Mouse (Mus musculus) CH12.LX (cell line): Measurements from ENCODE around the gene Pim2. TPM values are rescaled to one million over a fixed set of nuclear protein-coding genes. Genes with fewer than 3 reads are reported as not detected.

ENCODE experiments used
- DNase-seq: peaks from one replicate; pipeline ENCODE4 v3.0.0-alpha.2; 2013; ENCODE audit errors: extremely low read depth
- H3K27ac ChIP-seq: 2 replicates; pipeline ENCODE4 v1.5.1; 2012; ENCODE audit warnings: low read depth, mild to moderate bottlenecking, control low read depth, moderate library complexity; ENCODE audit not compliant: insufficient read depth
- H3K27me3 ChIP-seq: replicated peaks from 2 replicates; pipeline ENCODE3; 2012; ENCODE audit warnings: inconsistent platforms
- H3K36me3 ChIP-seq, 2 experiments: replicated peaks in 1 of 2; 2 replicates each; pipeline versions ENCODE3 to v1.6.1; 2012; ENCODE audit warnings: inconsistent platforms in 1 of 2, low read length in 1 of 2, mild to moderate bottlenecking in 1 of 2, mixed read lengths in 1 of 2, moderate library complexity in 1 of 2; ENCODE audit not compliant: control insufficient read depth in 1 of 2, insufficient read depth in 1 of 2
- H3K4me1 ChIP-seq, 2 experiments: 2 replicates each; pipeline ENCODE4 v1.6.1; 2012; ENCODE audit warnings: inconsistent platforms in 1 of 2, moderate library complexity in 1 of 2; ENCODE audit not compliant: insufficient read depth in 2 of 2, control insufficient read depth in 1 of 2
- H3K4me2 ChIP-seq: 2 replicates; pipeline ENCODE4 v1.6.1; 2012; ENCODE audit warnings: low read depth, mild to moderate bottlenecking, control low read depth; ENCODE audit not compliant: poor library complexity, insufficient read depth, severe bottlenecking
- H3K4me3 ChIP-seq, 3 experiments: fragments of 150-350 bp in 1 of 3; sonication (generic) in 1 of 3; replicated peaks in 1 of 3; 2 replicates each; pipeline versions ENCODE3 to v1.5.1; 2011 to 2012; ENCODE audit warnings: low read depth in 2 of 3, low read length in 2 of 3, mild to moderate bottlenecking in 2 of 3, moderate library complexity in 2 of 3, control low read depth in 1 of 3, improper control_type of control experiment in 1 of 3, inconsistent platforms in 1 of 3, mixed read lengths in 1 of 3; ENCODE audit not compliant: poor library complexity in 1 of 3
- H3K79me2 ChIP-seq: replicated peaks from 2 replicates; pipeline ENCODE4 v1.6.1; 2012; ENCODE audit warnings: mild to moderate bottlenecking, moderate library complexity; ENCODE audit not compliant: control insufficient read depth, poor library complexity, insufficient read depth, severe bottlenecking; ENCODE audit errors: extremely low read depth
- H3K9ac ChIP-seq: 2 replicates; pipeline ENCODE4 v1.6.1; 2012; ENCODE audit warnings: low read depth, mild to moderate bottlenecking, control low read depth, moderate library complexity; ENCODE audit not compliant: insufficient read depth
- H3K9me3 ChIP-seq: replicated peaks from 2 replicates; pipeline ENCODE3; 2012; ENCODE audit warnings: low read length, inconsistent platforms, mixed read lengths
- BHLHE40 ChIP-seq: IDR thresholded peaks from 2 replicates; pipeline ENCODE4 v1.6.1; 2011; ENCODE audit warnings: mild to moderate bottlenecking, low read depth, low read length, improper control_type of control experiment
- CHD1 ChIP-seq: IDR thresholded peaks from 2 replicates; pipeline ENCODE4 v1.6.1; 2012; ENCODE audit warnings: low read depth, low read length, improper control_type of control experiment, inconsistent platforms
- CHD2 ChIP-seq: IDR thresholded peaks from 2 replicates; pipeline ENCODE4 v1.6.1; 2011; ENCODE audit warnings: low read length, improper control_type of control experiment
- CTCF ChIP-seq, 2 experiments: IDR thresholded peaks in 1 of 2; conservative IDR thresholded peaks in 1 of 2; 2 replicates each; pipeline ENCODE4 v1.5.1; 2011 to 2012; ENCODE audit warnings: low read depth in 2 of 2, low read length in 2 of 2, improper control_type of control experiment in 1 of 2, inconsistent platforms in 1 of 2, mild to moderate bottlenecking in 1 of 2, moderate library complexity in 1 of 2
- ETS1 ChIP-seq: conservative IDR thresholded peaks from 2 replicates; pipeline ENCODE4 v1.6.1; 2012; ENCODE audit warnings: low read depth, mild to moderate bottlenecking, inconsistent platforms, low read length, improper control_type of control experiment, moderate library complexity
- GABPA ChIP-seq: IDR thresholded peaks from 2 replicates; pipeline ENCODE4 v1.6.1; 2012; ENCODE audit warnings: low read depth, low read length, improper control_type of control experiment, inconsistent platforms; ENCODE audit not compliant: insufficient replicate concordance
- IRF4 ChIP-seq: IDR thresholded peaks from 2 replicates; pipeline ENCODE4 v1.6.1; 2014; ENCODE audit warnings: low read depth, mild to moderate bottlenecking, inconsistent platforms, low read length, improper control_type of control experiment
- JUN ChIP-seq: IDR thresholded peaks from 2 replicates; pipeline ENCODE4 v1.6.1; 2011; ENCODE audit warnings: low read depth, mild to moderate bottlenecking, low read length, improper control_type of control experiment, moderate library complexity; ENCODE audit not compliant: insufficient read depth
- JUND ChIP-seq: conservative IDR thresholded peaks from 2 replicates; pipeline ENCODE4 v1.6.1; 2011; ENCODE audit warnings: low read depth, low read length, improper control_type of control experiment
- MAFK ChIP-seq: IDR thresholded peaks from 2 replicates; pipeline ENCODE4 v1.6.1; 2011; ENCODE audit warnings: low read length, improper control_type of control experiment; ENCODE audit not compliant: insufficient replicate concordance
- MAZ ChIP-seq: IDR thresholded peaks from 2 replicates; pipeline ENCODE4 v1.6.1; 2012; ENCODE audit warnings: low read depth, mild to moderate bottlenecking, inconsistent platforms, low read length, improper control_type of control experiment, moderate library complexity
- MXI1 ChIP-seq: IDR thresholded peaks from 2 replicates; pipeline ENCODE4 v1.6.1; 2011; ENCODE audit warnings: mild to moderate bottlenecking, low read depth, low read length, improper control_type of control experiment
- NRF1 ChIP-seq: IDR thresholded peaks from 2 replicates; pipeline ENCODE4 v1.6.1; 2014; ENCODE audit warnings: low read depth, mild to moderate bottlenecking, inconsistent platforms, low read length, improper control_type of control experiment, moderate library complexity
- PAX5 ChIP-seq: IDR thresholded peaks from 2 replicates; pipeline ENCODE4 v1.6.1; 2012; ENCODE audit warnings: low read length, inconsistent platforms, mixed read lengths
- POLR2A ChIP-seq: IDR thresholded peaks from 2 replicates; pipeline ENCODE4 v1.6.1; 2011; ENCODE audit warnings: low read depth, mild to moderate bottlenecking, improper control_type of control experiment, low read length
- POLR2AphosphoS2 ChIP-seq: IDR thresholded peaks from 2 replicates; pipeline ENCODE4 v1.6.1; 2011; ENCODE audit warnings: low read depth, low read length, improper control_type of control experiment
- RAD21 ChIP-seq: IDR thresholded peaks from 2 replicates; pipeline ENCODE4 v1.6.1; 2011; ENCODE audit warnings: low read depth, mild to moderate bottlenecking, low read length, improper control_type of control experiment, moderate library complexity
- SIN3A ChIP-seq: IDR thresholded peaks from 2 replicates; pipeline ENCODE4 v1.6.1; 2012; ENCODE audit warnings: low read length, improper control_type of control experiment, inconsistent platforms
- SMC3 ChIP-seq: IDR thresholded peaks from 2 replicates; pipeline ENCODE4 v1.6.1; 2011; ENCODE audit warnings: low read depth, low read length, improper control_type of control experiment
- TBP ChIP-seq: conservative IDR thresholded peaks from 2 replicates; pipeline ENCODE4 v1.6.1; 2011; ENCODE audit warnings: low read depth, low read length, improper control_type of control experiment
- TCF12 ChIP-seq: IDR thresholded peaks from 2 replicates; pipeline ENCODE4 v1.6.1; 2014; ENCODE audit warnings: low read depth, mild to moderate bottlenecking, inconsistent platforms, low read length, improper control_type of control experiment
- UBTF ChIP-seq: IDR thresholded peaks from 2 replicates; pipeline ENCODE4 v1.6.1; 2012; ENCODE audit warnings: low read depth, mild to moderate bottlenecking, inconsistent platforms, low read length, improper control_type of control experiment, moderate library complexity
- ZMIZ1 ChIP-seq: IDR thresholded peaks from 2 replicates; pipeline ENCODE4 v1.6.1; 2012; ENCODE audit warnings: low read depth, mild to moderate bottlenecking, inconsistent platforms, low read length, improper control_type of control experiment
- dilution Hi-C: fragments of 300-500 bp; cut with MboI; formaldehyde crosslinking; loops from 2 replicates; pipeline ENCODE4 v1.14.3; 2020; ENCODE audit warnings: low sequenced_read_pairs; ENCODE audit not compliant: extremely low pct_unique_long_range_greater_than_20kb, extremely low pct_ligation_motif_present
- in situ Hi-C: fragments of 300-500 bp; cut with MboI; formaldehyde crosslinking; loops from 3 replicates; pipeline ENCODE4 v1.14.3; 2019; ENCODE audit warnings: low sequenced_read_pairs, low pct_ligation_motif_present, low pct_unique_long_range_greater_than_20kb, mixed read lengths
- polyA plus RNA-seq: library from polyadenylated mRNA; unstranded; fragments of >175 nt; gene quantifications from 2 replicates; pipeline ENCODE4 v1.2.1, GENCODE M21; 2012; ENCODE audit warnings: low read depth; ENCODE audit not compliant: insufficient read length
- total RNA-seq, 2 experiments: library from RNA; depleted of rRNA; stranded (reverse); fragments of 300-350 nt in 1 of 2; fragments of >200 nt in 1 of 2; gene quantifications; 2 replicates each; pipeline ENCODE4 v1.2.3; 2012 to 2014

The Pim2 gene
- total and polyA plus RNA-seq, 3 experiments = 119 to 177 (median 171) TPM

DNA sequence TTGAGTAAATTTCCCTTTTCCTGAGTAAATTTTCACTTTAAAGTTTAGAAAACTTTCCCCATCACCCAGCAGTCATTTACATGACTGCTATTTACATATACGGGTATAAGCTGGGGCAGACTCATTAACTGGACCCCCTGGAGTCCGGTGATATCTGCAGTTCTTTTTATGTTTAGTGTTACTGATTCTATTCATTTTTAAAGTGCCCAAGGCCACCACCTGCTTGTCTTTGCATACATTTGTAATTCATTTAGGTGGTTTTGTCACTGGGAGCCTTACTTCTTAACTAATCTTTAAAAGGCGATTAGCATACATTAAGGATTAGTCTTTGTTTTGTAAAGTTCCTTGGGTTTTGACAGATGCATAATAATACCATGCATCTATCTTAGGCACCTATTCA lies 8.2 kb upstream of the Pim2 start:
- peak overlapping the region; percentile 48; the same call in 1 of the 2 replicates for H3K9ac ChIP-seq
- DNase-seq = no peak
- H3K36me3 ChIP-seq = peaks cover 36 to 47% of the 10 kb centered on the region in 2 experiments
- in situ Hi-C loops = no loop called here
- peaks cover 4 to 42% of the 10 kb centered on the region in 2 experiments; a peak in 3 of 4 replicates for H3K4me1 ChIP-seq
- H3K27ac ChIP-seq = peak overlapping the region; percentile 73; the same call in 1 of the 2 replicates
- no peaks in the 10 kb centered on the region for H3K9me3 ChIP-seq
- peaks cover 10% of the 10 kb centered on the region for H3K79me2 ChIP-seq
- dilution Hi-C loops = no loop called here
- H3K27me3 ChIP-seq = no peaks in the 10 kb centered on the region
- TF ChIP-seq BHLHE40 (0 out of 2 replicates have a peak, but pooled peaks have one; percentile 17), TCF12 (no peak), JUN (no peak), ZMIZ1 (no peak), CHD1 (no peak), GABPA (no peak), CHD2 (no peak), JUND (no peak)
- TF ChIP-seq, all 38 proteins: peak for 1
- Histone ChIP-seq H3K4me2 (peak overlapping the region; percentile 29), H3K4me3 (peak overlapping the region in 1 of 3 experiments; percentile 43)

DNA sequence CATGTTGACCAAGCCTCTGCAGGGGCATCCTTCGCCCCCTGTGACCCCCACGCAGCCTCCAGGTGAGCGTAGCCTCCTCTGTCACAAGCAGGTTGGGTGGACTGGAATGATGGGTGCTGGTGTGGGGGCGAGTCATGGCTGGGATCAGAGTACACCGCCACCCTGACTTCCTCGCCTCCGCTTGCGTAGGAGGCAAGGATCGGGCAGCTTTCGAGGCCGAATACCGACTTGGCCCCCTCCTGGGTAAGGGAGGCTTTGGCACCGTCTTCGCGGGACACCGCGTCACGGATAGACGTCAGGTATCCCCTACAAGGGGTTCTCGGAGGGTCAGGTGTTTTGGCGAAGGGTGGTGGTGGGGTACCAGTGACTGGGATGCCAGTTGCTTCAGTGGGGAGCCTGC lies 433 bp downstream of the Pim2 start:
- Histone ChIP-seq H3K27ac (peak overlapping the region; percentile 90), H3K9ac (peak overlapping the region; percentile 97), H3K79me2 (peaks cover 42% of the 10 kb centered on the region), H3K36me3 (peaks cover 39 to 48% of the 10 kb centered on the region in 2 experiments), H3K4me1 (peaks cover 4 to 20% of the 10 kb centered on the region in 2 experiments; a peak in 2 of 4 replicates), H3K27me3 (no peaks in the 10 kb centered on the region), H3K9me3 (no peaks in the 10 kb centered on the region), H3K4me3 (peak overlapping the region; percentile 79 to 100 (median 82)), H3K4me2 (no peak overlapping the region)
- no peak for TF ChIP-seq MAFK
- TF ChIP-seq UBTF = peak; percentile 16; the same call in 1 of the 2 replicates
- no peak for TF ChIP-seq TBP
- no peak for DNase-seq
- dilution Hi-C loops (no loop called here), in situ Hi-C loops (no loop called here)

DNA sequence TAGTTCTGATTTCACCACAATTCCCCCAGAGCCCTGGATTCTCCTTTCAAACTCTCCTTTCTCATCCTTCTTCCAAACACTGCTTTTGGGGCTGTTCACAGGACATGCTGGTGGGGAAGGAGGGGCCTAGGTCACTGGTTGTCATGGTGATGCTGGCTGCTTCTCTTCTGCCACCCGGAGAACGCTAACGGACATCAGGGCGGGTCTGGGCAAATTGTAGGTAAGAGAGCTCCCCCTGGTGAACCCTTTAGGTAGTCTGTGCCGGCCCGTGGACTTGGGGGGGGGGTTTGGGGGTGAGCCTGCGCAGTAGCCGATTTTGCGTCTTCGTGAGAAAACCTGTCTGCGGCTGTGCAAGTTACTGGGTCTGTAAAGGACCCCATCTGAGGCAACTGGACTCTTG lies 1.8 kb downstream of the Pim2 start:
- H3K9ac ChIP-seq = peak overlapping the region; percentile 97
- in situ Hi-C loops (no loop called here), dilution Hi-C loops (no loop called here)
- H3K27ac ChIP-seq = peak overlapping the region; percentile 60
- peaks cover 30 to 35% of the 10 kb centered on the region in 2 experiments for H3K36me3 ChIP-seq
- DNase-seq = peak; percentile 89
- H3K4me1 ChIP-seq = peaks cover 4 to 20% of the 10 kb centered on the region in 2 experiments; a peak in 2 of 4 replicates
- no peaks in the 10 kb centered on the region for H3K9me3 ChIP-seq
- H3K4me2 ChIP-seq = peak overlapping the region; percentile 56
- no peaks in the 10 kb centered on the region for H3K27me3 ChIP-seq
- peaks cover 42% of the 10 kb centered on the region for H3K79me2 ChIP-seq
- TF ChIP-seq POLR2A = 0 out of 2 replicates have a peak, but pooled peaks have one; percentile 22
- TF ChIP-seq PAX5 = no peak
- no peak for TF ChIP-seq IRF4
- peak; percentile 80 for TF ChIP-seq SMC3
- peak; percentile 73; the same call in 1 of the 2 replicates for TF ChIP-seq MAZ
- TF ChIP-seq JUN = no peak
- TF ChIP-seq ETS1 = no peak
- TF ChIP-seq CTCF (conservative IDR thresholded peaks at IDR 0.05 in 1 of 2, IDR thresholded peaks at IDR 0.05 in 1 of 2; ENCODE audit: low read depth in 2 of 2, low read length in 2 of 2) = peak in 1 of 2 experiments; percentile 72; a peak in 2 of 4 replicates
- peak; percentile 69 for TF ChIP-seq SIN3A
- no peak for TF ChIP-seq TBP
- TF ChIP-seq MXI1 = peak; percentile 74
- 0 out of 2 replicates have a peak, but pooled peaks have one; percentile 28 for TF ChIP-seq POLR2AphosphoS2
- no peak for TF ChIP-seq UBTF
- peak; percentile 82 for TF ChIP-seq NRF1
- peak; percentile 67 for TF ChIP-seq RAD21
- peak overlapping the region; percentile 79 to 100 (median 82) for H3K4me3 ChIP-seq
